Mouse (Mus musculus): Measurements from ENCODE around the gene Gpr22. TPM values are rescaled to one million over a fixed set of nuclear protein-coding genes. Genes with fewer than 3 reads are reported as not detected.

Gene Gpr22
- 1.5 and 1.7 TPM in 2 replicates for polyA plus RNA-seq (2015; fragmentation: Nextera tagmentation; extraction: Ambion mirVana)

GRCm38 (mm10) chr12:31713600-31713999 lies at the start of gene Gpr22:
Gpr22 (minus strand) TSS chr12:31713947.
- Histone ChIP-seq H3K9ac (ENCODE audit: low read length) (no peak within 1 kb of the TSS), H3K4me1 (replicated peaks; ENCODE audit: control insufficient read depth, insufficient read depth) (no peaks in the 10 kb centered on the region), H3K4me3 (ENCODE audit: low read depth, low read length) (no peak within 1 kb of the TSS), H3K27ac (replicated peaks) (no peak within 1 kb of the TSS), H3K4me2 (replicated peaks; ENCODE audit: low read depth) (no peak within 1 kb of the TSS), H3K36me3 (ENCODE audit: control insufficient read depth, insufficient read depth, low read length) (no peaks in the 10 kb centered on the region), H3K9me3 (ENCODE audit: control insufficient read depth, low read length) (no peaks in the 10 kb centered on the region), H3K27me3 (ENCODE audit: control insufficient read depth, insufficient read depth, low read length) (no peaks in the 10 kb centered on the region)
- ATAC-seq (ENCODE audit: low FRiP score, low TSS enrichment): no peak
- TF ChIP-seq EP300 (optimal IDR thresholded peaks at IDR 0.05): no peak
- no peak for TF ChIP-seq CTCF (IDR thresholded peaks at IDR 0.05; ENCODE audit: low read depth)
- 57% methylated on average over 6 of the region's 6 CpGs for WGBS
- DNase-seq (ENCODE audit: low spot score): no peak

GRCm38 (mm10) chr12:31755885-31756755 lies 42.4 kb upstream of the Gpr22 start:
- Histone ChIP-seq H3K27me3 (ENCODE audit: control insufficient read depth, insufficient read depth, low read length) (no peaks in the 10 kb centered on the region), H3K4me3 (ENCODE audit: low read depth, low read length) (no peak overlapping the region), H3K36me3 (ENCODE audit: control insufficient read depth, insufficient read depth, low read length) (no peaks in the 10 kb centered on the region), H3K4me1 (replicated peaks; ENCODE audit: control insufficient read depth, insufficient read depth) (no peaks in the 10 kb centered on the region), H3K9ac (ENCODE audit: low read length) (no peak overlapping the region), H3K9me3 (ENCODE audit: control insufficient read depth, low read length) (no peaks in the 10 kb centered on the region), H3K27ac (replicated peaks) (no peak overlapping the region), H3K4me2 (replicated peaks; ENCODE audit: low read depth) (no peak overlapping the region)
- ATAC-seq (ENCODE audit: low FRiP score, low TSS enrichment) (no peak), DNase-seq (ENCODE audit: low spot score) (no peak)
- TF ChIP-seq EP300 (optimal IDR thresholded peaks at IDR 0.05) (no peak), CTCF (IDR thresholded peaks at IDR 0.05; ENCODE audit: low read depth) (no peak)
- WGBS: 44% methylated on average over 2 of the region's 2 CpGs

GRCm38 (mm10) chr12:31754465-31754864 lies 40.7 kb upstream of the Gpr22 start:
- no peak for TF ChIP-seq EP300 (optimal IDR thresholded peaks at IDR 0.05)
- no peak for TF ChIP-seq CTCF (IDR thresholded peaks at IDR 0.05; ENCODE audit: low read depth)
- Histone ChIP-seq H3K9me3 (ENCODE audit: control insufficient read depth, low read length) (no peaks in the 10 kb centered on the region), H3K4me2 (replicated peaks; ENCODE audit: low read depth) (no peak overlapping the region), H3K4me1 (replicated peaks; ENCODE audit: control insufficient read depth, insufficient read depth) (no peaks in the 10 kb centered on the region), H3K27ac (replicated peaks) (no peak overlapping the region), H3K4me3 (ENCODE audit: low read depth, low read length) (no peak overlapping the region), H3K27me3 (ENCODE audit: control insufficient read depth, insufficient read depth, low read length) (no peaks in the 10 kb centered on the region), H3K36me3 (ENCODE audit: control insufficient read depth, insufficient read depth, low read length) (no peaks in the 10 kb centered on the region), H3K9ac (ENCODE audit: low read length) (no peak overlapping the region)
- ATAC-seq (ENCODE audit: low FRiP score, low TSS enrichment) (no peak), DNase-seq (ENCODE audit: low spot score) (no peak)
- WGBS: 61% methylated on average over 2 of the region's 2 CpGs

- WGBS: 94% methylated on average over 4 of the region's 4 CpGs
- Histone ChIP-seq H3K9ac (ENCODE audit: low read length) (no peak overlapping the region), H3K4me2 (replicated peaks; ENCODE audit: low read depth) (no peak overlapping the region), H3K27ac (replicated peaks) (no peak overlapping the region), H3K4me3 (ENCODE audit: low read depth, low read length) (no peak overlapping the region), H3K27me3 (ENCODE audit: control insufficient read depth, insufficient read depth, low read length) (no peaks in the 10 kb centered on the region), H3K9me3 (ENCODE audit: control insufficient read depth, low read length) (no peaks in the 10 kb centered on the region), H3K4me1 (replicated peaks; ENCODE audit: control insufficient read depth, insufficient read depth) (no peaks in the 10 kb centered on the region), H3K36me3 (ENCODE audit: control insufficient read depth, insufficient read depth, low read length) (no peaks in the 10 kb centered on the region)
- ATAC-seq (ENCODE audit: low FRiP score, low TSS enrichment) (no peak), DNase-seq (ENCODE audit: low spot score) (no peak)
- TF ChIP-seq EP300 (optimal IDR thresholded peaks at IDR 0.05) (no peak), CTCF (IDR thresholded peaks at IDR 0.05; ENCODE audit: low read depth) (no peak)
Observed at GRCm38 (mm10) chr12:31749846-31750245, 36.1 kb upstream of the Gpr22 start.

- no peak overlapping the region for H3K4me2 ChIP-seq (replicated peaks; ENCODE audit: low read depth)
- no peaks in the 10 kb centered on the region for H3K9me3 ChIP-seq (ENCODE audit: control insufficient read depth, low read length)
- ATAC-seq (ENCODE audit: low FRiP score, low TSS enrichment) (no peak), DNase-seq (ENCODE audit: low spot score) (no peak)
- 89% methylated on average over 8 of the region's 8 CpGs for WGBS
- no peaks in the 10 kb centered on the region for H3K27me3 ChIP-seq (ENCODE audit: control insufficient read depth, insufficient read depth, low read length)
- no peaks in the 10 kb centered on the region for H3K36me3 ChIP-seq (ENCODE audit: control insufficient read depth, insufficient read depth, low read length)
- no peak overlapping the region for H3K9ac ChIP-seq (ENCODE audit: low read length)
- TF ChIP-seq CTCF (IDR thresholded peaks at IDR 0.05; ENCODE audit: low read depth) (no peak), EP300 (optimal IDR thresholded peaks at IDR 0.05) (no peak)
- H3K27ac ChIP-seq (replicated peaks): no peak overlapping the region
- H3K4me3 ChIP-seq (ENCODE audit: low read depth, low read length): no peak overlapping the region
- no peaks in the 10 kb centered on the region for H3K4me1 ChIP-seq (replicated peaks; ENCODE audit: control insufficient read depth, insufficient read depth)
Observed at GRCm38 (mm10) chr12:31747301-31747700, 33.6 kb upstream of the Gpr22 start.

- Histone ChIP-seq H3K4me3 (ENCODE audit: low read depth, low read length) (no peak overlapping the region), H3K9me3 (ENCODE audit: control insufficient read depth, low read length) (no peaks in the 10 kb centered on the region), H3K4me2 (replicated peaks; ENCODE audit: low read depth) (no peak overlapping the region), H3K36me3 (ENCODE audit: control insufficient read depth, insufficient read depth, low read length) (no peaks in the 10 kb centered on the region), H3K9ac (ENCODE audit: low read length) (no peak overlapping the region), H3K4me1 (replicated peaks; ENCODE audit: control insufficient read depth, insufficient read depth) (no peaks in the 10 kb centered on the region), H3K27me3 (ENCODE audit: control insufficient read depth, insufficient read depth, low read length) (no peaks in the 10 kb centered on the region), H3K27ac (replicated peaks) (no peak overlapping the region)
- ATAC-seq (ENCODE audit: low FRiP score, low TSS enrichment) (no peak), DNase-seq (ENCODE audit: low spot score) (no peak)
- WGBS: 86% methylated on average over 2 of the region's 2 CpGs
- TF ChIP-seq CTCF (IDR thresholded peaks at IDR 0.05; ENCODE audit: low read depth) (no peak), EP300 (optimal IDR thresholded peaks at IDR 0.05) (no peak)
Observed at GRCm38 (mm10) chr12:31734616-31735015, 20.9 kb upstream of the Gpr22 start.

Measured in stomach, postnatal 0 days (tissue).